Mouse (Mus musculus) ovary, postnatal 10 days (tissue): ENCODE measurements around the gene Flot2.

ENCODE experiments used
- DNase-seq: peaks from one replicate; pipeline ENCODE4 v3.0.0; 2022; ENCODE audit warnings: low spot score

Flot2 gene

GRCm38 (mm10) chr11:78102958-78103747, 65.4 kb downstream of the Flot2 start:
- no peak for DNase-seq

GRCm38 (mm10) chr11:78104501-78104900, 66.8 kb downstream of the Flot2 start:
- no peak for DNase-seq
